Mouse (Mus musculus) left cerebral cortex, adult 11 months (tissue): Measurements from ENCODE around the gene Gm45234.

Source experiments
- DNase-seq: peaks from one replicate; pipeline ENCODE4 v3.0.0; 2022; ENCODE audit warnings: low spot score

The Gm45234 gene

GRCm38 (mm10) chr6:124767536-124767919, 11.7 kb upstream of the Gm45234 start:
- no peak for DNase-seq

- no peak for DNase-seq
These were observed 10.1 kb upstream of the Gm45234 start for GRCm38 (mm10) chr6:124765951-124766350.

- peak; percentile 81 for DNase-seq
These were observed 3.4 kb upstream of the Gm45234 start for GRCm38 (mm10) chr6:124759259-124759658.

DNA sequence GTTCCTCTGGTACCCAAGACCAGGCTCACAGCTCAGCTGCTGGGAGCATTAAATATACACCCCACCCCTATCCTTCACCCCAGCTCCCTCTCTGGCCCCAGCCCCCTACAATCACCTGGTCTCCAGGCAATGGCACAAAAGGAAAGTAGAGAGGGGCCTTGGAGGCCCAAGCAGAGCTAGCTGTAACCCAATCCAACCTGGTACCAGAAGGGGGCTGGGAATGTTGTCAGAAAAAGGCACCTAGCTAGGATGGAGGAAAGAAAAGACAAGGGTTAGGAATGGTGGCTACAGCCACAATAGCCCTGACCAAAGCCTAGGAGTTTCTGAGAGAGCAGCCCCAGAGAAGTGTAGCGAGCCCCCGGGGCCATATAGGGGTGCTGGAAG, 3.0 kb upstream of the Gm45234 start:
- no peak for DNase-seq

- DNase-seq = no peak
These were observed 2.4 kb upstream of the Gm45234 start for GRCm38 (mm10) chr6:124757909-124758848.

GRCm38 (mm10) chr6:124757351-124757880, 1.6 kb upstream of the Gm45234 start:
- no peak for DNase-seq

GRCm38 (mm10) chr6:124756652-124757350, 980 bp upstream of the Gm45234 start:
- no peak for DNase-seq

DNA sequence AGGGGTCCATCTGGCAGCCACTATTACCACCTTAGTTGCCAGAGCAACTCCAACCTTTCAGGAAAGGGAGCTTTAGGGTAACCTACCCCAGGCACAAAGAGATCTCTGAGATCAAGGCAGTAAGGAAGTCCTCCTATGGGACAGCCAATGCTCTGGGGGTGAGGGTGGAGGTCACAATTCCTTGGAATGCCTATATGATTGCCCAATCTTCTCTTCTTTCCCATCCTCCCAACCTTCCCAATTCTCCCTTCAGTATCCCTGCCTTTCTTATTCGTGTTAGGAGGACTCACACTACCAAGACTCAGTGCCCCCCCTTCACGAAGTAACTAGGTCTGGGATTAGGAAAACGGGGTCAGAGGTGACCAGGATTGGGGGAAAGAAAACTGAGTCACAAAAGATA, 515 bp downstream of the Gm45234 start:
- DNase-seq = no peak

GRCm38 (mm10) chr6:124753861-124754260, 2.0 kb downstream of the Gm45234 start:
- DNase-seq = no peak

GRCm38 (mm10) chr6:124750405-124750804, 5.4 kb downstream of the Gm45234 start:
- no peak for DNase-seq

- no peak for DNase-seq
These were observed 8.9 kb downstream of the Gm45234 start for GRCm38 (mm10) chr6:124746654-124747632.

DNA sequence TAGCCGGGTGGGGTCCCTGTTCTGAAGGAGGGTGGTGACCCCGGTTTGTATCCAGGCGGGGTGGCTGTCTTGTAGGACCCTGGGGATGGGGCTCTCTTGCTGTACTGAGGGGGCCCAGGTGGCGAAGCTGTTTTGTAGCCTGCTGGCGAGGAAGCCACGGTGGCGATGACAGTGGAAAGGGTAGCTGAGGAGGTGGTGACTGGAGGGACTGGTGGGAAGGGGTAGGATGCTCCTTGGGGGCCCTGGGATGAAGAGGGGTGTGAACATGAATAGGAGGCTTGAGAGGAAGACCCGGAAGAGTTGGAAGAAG, 9.6 kb downstream of the Gm45234 start:
- no peak for DNase-seq

DNA sequence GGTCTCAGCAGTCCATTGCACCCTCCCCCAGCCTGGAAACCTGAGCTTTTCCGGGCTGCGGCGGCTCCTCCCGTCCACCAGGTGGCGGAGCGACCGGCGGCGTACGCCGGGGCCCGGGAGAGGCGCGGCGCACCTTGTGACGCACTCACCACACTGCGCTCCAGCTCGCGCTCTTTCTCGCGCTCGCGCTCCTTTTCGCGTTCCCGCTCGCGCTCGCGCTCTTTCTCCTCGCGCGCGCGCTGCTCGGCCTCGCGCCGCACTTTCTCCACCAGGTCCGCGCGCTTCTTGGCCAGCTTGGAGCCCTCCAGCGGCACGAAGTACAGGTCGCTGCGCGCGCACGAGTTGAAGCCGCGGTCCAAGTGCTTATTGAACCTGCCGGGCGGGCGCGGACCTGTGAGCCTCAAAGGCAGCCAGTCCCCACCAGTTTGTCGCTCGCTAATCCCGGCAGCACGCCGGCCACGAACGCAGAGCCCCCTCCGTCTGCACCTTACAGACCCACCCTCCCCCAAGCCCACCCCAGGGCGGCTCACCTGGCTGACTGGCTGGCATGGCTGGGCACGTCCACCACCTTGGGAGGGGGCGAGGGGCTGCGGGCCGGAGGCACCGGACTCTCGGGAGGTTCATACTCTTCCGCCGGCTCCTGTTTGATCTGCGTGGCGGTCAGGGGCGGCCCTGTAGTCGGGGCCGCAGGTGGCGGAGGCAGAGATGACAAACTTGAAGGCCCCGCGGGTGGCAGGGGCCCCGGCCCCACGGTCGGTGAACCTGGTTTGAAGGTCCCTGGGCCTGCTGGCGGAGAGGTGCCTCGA, 10.1 kb downstream of the Gm45234 start:
- DNase-seq = peak; percentile 91

DNA sequence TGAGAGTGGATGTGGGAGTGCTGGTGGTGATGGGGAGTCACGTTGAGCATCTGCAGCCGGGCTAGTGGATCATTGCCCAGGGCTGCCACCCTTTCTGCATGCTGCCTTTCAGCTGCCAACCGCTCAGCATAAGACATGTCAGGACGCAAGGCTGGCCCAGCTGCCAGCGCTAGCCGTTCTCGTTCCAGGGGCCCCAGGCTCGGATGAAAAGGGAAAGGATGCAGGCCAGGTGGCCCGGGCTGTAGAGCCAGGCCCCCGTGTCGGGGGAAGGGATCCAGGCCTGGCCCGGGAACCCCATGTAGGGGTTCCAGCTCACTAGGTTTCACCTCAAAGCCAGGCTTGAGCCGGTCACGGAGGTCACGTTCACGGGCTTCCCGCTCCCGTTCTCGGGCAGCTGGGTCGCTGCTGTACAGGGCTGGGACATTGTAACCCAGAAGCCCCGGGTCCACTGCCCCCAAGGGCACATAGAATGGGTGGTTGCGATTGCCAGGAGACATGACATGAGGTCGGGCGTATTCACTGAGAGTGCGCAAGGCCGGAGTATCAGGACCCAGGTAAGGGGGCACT, 11.0 kb downstream of the Gm45234 start:
- no peak for DNase-seq

DNA sequence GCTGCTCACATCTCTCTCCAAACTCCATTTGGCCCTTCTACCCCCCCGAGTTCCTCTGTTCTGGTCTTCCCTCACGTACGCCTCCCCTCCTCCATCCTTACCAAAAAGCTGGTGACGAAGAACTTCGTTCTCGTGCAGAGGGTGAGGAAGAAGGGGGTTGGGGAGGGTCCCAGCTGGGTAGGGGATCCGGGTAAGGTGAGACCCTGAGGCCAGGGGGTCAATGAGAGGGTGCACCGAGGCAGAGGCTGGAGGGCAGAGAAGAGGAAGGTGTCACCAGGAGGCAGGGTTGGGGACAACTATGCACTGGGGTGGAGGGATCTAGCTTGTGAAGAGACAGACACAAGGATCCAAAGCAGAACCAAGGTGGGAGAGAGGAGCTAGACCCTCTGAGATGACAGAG, 12.2 kb downstream of the Gm45234 start:
- no peak for DNase-seq

DNA sequence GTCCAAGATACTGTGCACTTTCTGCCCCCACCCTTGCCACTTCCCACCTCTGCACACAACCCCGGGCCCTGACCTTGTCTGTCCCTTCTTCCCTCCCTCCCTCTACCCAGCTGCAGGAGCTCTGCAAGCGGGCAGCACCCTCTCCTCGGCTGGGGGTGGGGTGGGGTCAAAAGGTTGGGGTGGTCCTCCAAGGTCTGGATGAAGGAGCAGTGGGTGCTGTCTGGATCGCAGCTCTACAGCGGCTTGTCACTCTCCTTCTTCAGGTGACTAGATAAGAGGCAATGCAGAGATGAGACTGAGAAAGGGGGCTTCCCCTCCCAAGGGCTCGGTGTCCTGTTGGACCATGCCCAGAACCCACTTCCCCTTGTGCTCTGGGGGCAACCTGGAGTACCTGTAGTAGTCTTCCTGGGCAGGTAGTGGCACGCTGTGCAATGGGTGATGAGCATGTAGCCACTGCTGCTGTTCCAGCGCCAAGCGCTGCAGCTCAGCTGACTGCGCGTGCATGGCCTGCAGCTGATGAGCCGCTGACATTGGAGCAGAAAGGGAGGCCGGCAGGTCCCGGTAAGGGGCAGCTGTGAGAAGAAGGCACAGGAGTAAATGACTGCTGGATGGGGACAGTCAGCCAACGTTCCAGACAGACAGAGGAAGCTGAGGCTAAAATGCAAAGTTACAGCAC, 12.8 kb downstream of the Gm45234 start:
- DNase-seq = no peak

DNA sequence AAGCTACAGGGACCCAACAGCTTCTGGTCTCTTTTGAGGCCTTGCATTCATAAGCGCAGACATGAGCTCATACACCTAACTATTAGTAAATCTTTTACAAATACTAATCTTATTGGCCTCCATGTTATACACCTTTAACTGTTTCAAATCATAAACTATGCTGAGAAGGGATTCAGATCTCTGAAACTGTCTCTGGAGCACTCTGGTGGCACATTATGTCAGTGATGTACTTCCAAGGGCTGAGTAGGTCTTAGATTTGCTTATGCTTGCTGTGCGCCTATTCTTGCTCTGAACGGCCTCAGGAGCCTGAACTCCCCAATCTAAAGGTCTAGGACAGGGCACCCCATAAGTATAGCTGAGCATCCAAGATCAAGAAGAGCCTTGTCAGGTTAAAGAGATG, 14.0 kb downstream of the Gm45234 start:
- no peak for DNase-seq

GRCm38 (mm10) chr6:124740888-124741761, 14.7 kb downstream of the Gm45234 start, which contains the start of gene Grcc10:
Gene Grcc10 (minus strand): TSS chr6:124741374.
- DNase-seq = peak; percentile 82

GRCm38 (mm10) chr6:124740211-124740887, 15.5 kb downstream of the Gm45234 start:
- no peak for DNase-seq
